Mouse (Mus musculus): ENCODE measurements around the gene Samsn1. TPM values are rescaled to one million over a fixed set of nuclear protein-coding genes. Genes with fewer than 3 reads are reported as not detected.
A peak's percentile ranks its signal among the peaks of the same experiment; 100 is the strongest.

The Samsn1 gene
- polyA plus RNA-seq, 1 experiment from 2014 or later, result 2.2 TPM

- H3K4me3 ChIP-seq, result no peak overlapping the region
- no peaks in the 10 kb centered on the region for H3K36me3 ChIP-seq
- no peaks in the 10 kb centered on the region for H3K4me1 ChIP-seq
- 74% methylated on average over 6 of the region's 6 CpGs for WGBS
- no peak overlapping the region for H3K4me2 ChIP-seq
- no peaks in the 10 kb centered on the region for H3K27me3 ChIP-seq
- no peak overlapping the region for H3K9ac ChIP-seq
- ATAC-seq (ENCODE audit: insufficient number of reproducible peaks, insufficient read depth, low FRiP score, low TSS enrichment, low read depth), result no peak
- no peak overlapping the region for H3K27ac ChIP-seq
- H3K9me3 ChIP-seq, result no peaks in the 10 kb centered on the region
Measured at GRCm38 (mm10) chr16:75865505-75865904, 156.6 kb downstream of the Samsn1 start.

- Histone ChIP-seq H3K27ac (no peak overlapping the region), H3K9me3 (no peaks in the 10 kb centered on the region), H3K4me1 (no peaks in the 10 kb centered on the region), H3K36me3 (no peaks in the 10 kb centered on the region), H3K9ac (no peak overlapping the region), H3K4me3 (no peak overlapping the region), H3K27me3 (no peaks in the 10 kb centered on the region), H3K4me2 (no peak overlapping the region)
- WGBS, result 70% methylated on average over 2 of the region's 2 CpGs
- ATAC-seq (ENCODE audit: insufficient number of reproducible peaks, insufficient read depth, low FRiP score, low TSS enrichment, low read depth), result no peak
Measured at GRCm38 (mm10) chr16:75864673-75865072, 157.4 kb downstream of the Samsn1 start.

- H3K27ac ChIP-seq, result no peak overlapping the region
- WGBS, result 83% methylated on average over 2 of the region's 2 CpGs
- no peak overlapping the region for H3K9ac ChIP-seq
- no peaks in the 10 kb centered on the region for H3K4me1 ChIP-seq
- no peak for ATAC-seq (ENCODE audit: insufficient number of reproducible peaks, insufficient read depth, low FRiP score, low TSS enrichment, low read depth)
- H3K36me3 ChIP-seq, result no peaks in the 10 kb centered on the region
- H3K9me3 ChIP-seq, result no peaks in the 10 kb centered on the region
- no peak overlapping the region for H3K4me2 ChIP-seq
- no peaks in the 10 kb centered on the region for H3K27me3 ChIP-seq
- H3K4me3 ChIP-seq, result no peak overlapping the region
Measured at GRCm38 (mm10) chr16:75856343-75856742, 165.7 kb downstream of the Samsn1 start.

DNA sequence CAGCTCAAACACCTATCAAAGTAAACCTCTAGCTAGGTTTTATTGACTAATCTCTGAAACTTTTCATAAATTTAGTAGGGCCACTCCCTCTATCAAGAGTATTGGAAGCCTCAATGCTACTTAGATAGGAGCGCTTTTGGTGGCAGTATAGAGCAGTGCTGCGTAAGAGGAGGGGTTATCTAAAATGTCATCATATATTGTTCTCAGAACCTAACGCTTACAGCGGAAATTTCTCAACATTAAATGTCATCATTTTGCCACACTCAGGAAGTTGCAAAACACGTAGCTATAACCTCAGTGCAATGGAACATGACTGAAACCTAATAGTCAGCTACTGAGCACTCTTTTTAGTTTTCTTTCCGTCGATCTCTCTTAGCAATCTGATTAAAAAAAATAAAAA lies 166.7 kb downstream of the Samsn1 start:
- Histone ChIP-seq H3K36me3 (no peaks in the 10 kb centered on the region), H3K4me3 (no peak overlapping the region), H3K4me1 (no peaks in the 10 kb centered on the region), H3K27ac (no peak overlapping the region), H3K27me3 (no peaks in the 10 kb centered on the region), H3K9me3 (no peaks in the 10 kb centered on the region), H3K9ac (no peak overlapping the region), H3K4me2 (no peak overlapping the region)
- 78% methylated on average over 7 of the region's 7 CpGs for WGBS
- no peak for ATAC-seq (ENCODE audit: insufficient number of reproducible peaks, insufficient read depth, low FRiP score, low TSS enrichment, low read depth)

- Histone ChIP-seq H3K27ac (no peak overlapping the region), H3K36me3 (no peaks in the 10 kb centered on the region), H3K4me2 (no peak overlapping the region), H3K9ac (no peak overlapping the region), H3K4me3 (no peak overlapping the region), H3K4me1 (peaks cover 11% of the 10 kb centered on the region; the same call in 1 of the 2 replicates), H3K9me3 (no peaks in the 10 kb centered on the region), H3K27me3 (no peaks in the 10 kb centered on the region)
- 58% methylated on average over 9 of the region's 9 CpGs for WGBS
- no peak for ATAC-seq (ENCODE audit: insufficient number of reproducible peaks, insufficient read depth, low FRiP score, low TSS enrichment, low read depth)
Measured at GRCm38 (mm10) chr16:75853556-75854271, 168.4 kb downstream of the Samsn1 start.

DNA sequence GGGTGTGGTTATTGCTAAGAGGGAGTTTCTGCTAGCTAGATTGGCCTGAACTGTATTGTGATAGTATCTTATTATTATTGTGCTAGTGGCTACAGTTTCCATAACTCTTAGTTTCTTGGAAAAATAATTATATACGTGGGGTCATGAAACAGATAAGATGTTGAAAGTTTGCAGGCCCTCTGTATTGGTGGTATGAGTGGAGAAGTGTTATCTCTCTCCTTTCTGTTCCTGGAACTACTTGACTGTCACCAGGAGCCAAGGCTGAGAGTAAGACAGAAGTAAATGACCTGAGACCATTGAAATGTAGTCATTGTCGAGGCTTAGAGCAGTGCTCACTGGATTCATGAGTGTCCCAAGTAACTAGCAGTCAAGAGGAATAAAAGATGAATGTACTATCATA lies 169.6 kb downstream of the Samsn1 start:
- H3K9me3 ChIP-seq, result no peaks in the 10 kb centered on the region
- WGBS, result 77% methylated on average over 2 of the region's 2 CpGs
- no peak for ATAC-seq (ENCODE audit: insufficient number of reproducible peaks, insufficient read depth, low FRiP score, low TSS enrichment, low read depth)
- H3K27ac ChIP-seq, result no peak overlapping the region
- H3K27me3 ChIP-seq, result no peaks in the 10 kb centered on the region
- H3K4me2 ChIP-seq, result no peak overlapping the region
- no peak overlapping the region for H3K4me3 ChIP-seq
- H3K36me3 ChIP-seq, result no peaks in the 10 kb centered on the region
- peaks cover 11% of the 10 kb centered on the region; the same call in 1 of the 2 replicates for H3K4me1 ChIP-seq
- H3K9ac ChIP-seq, result no peak overlapping the region

- Histone ChIP-seq H3K27ac (no peak overlapping the region), H3K4me2 (no peak overlapping the region), H3K4me3 (no peak overlapping the region), H3K9ac (no peak overlapping the region), H3K4me1 (peaks cover 11% of the 10 kb centered on the region; the same call in 1 of the 2 replicates), H3K27me3 (no peaks in the 10 kb centered on the region), H3K9me3 (no peaks in the 10 kb centered on the region), H3K36me3 (no peaks in the 10 kb centered on the region)
- ATAC-seq (ENCODE audit: insufficient number of reproducible peaks, insufficient read depth, low FRiP score, low TSS enrichment, low read depth), result no peak
- WGBS, result 83% methylated on average over 6 of the region's 6 CpGs
Measured at GRCm38 (mm10) chr16:75849039-75849438, 173.0 kb downstream of the Samsn1 start.

- Histone ChIP-seq H3K4me1 (peaks cover 5% of the 10 kb centered on the region), H3K4me3 (no peak overlapping the region), H3K27ac (no peak overlapping the region), H3K4me2 (0 out of 2 replicates have a peak overlapping the region, but pooled peaks have one; percentile 18), H3K27me3 (no peaks in the 10 kb centered on the region), H3K36me3 (no peaks in the 10 kb centered on the region), H3K9ac (no peak overlapping the region), H3K9me3 (no peaks in the 10 kb centered on the region)
- WGBS, result 32% methylated on average over 7 of the region's 7 CpGs
- no peak for ATAC-seq (ENCODE audit: insufficient number of reproducible peaks, insufficient read depth, low FRiP score, low TSS enrichment, low read depth)
Measured at GRCm38 (mm10) chr16:75843653-75844062, 178.4 kb downstream of the Samsn1 start.

DNA sequence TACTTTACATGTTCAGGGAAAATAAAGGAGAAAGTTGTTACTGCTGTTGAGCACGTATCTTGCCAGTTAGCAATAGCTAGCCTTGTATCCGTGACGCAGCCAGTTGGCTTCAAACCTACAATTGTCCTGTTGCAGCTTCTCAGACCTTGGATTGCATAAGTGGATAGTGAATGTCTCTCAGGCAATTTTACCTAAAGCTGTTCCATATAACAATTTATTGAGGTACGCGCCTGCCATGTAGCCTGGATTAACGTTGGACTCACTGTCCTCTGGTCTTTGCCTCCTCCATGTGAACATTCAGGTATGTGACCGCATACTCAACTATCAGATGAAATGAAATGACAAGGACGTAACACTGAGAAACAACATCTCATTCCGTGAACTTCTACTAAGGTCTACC lies 179.1 kb downstream of the Samsn1 start:
- H3K4me1 ChIP-seq, result peaks cover 5% of the 10 kb centered on the region
- no peak overlapping the region for H3K27ac ChIP-seq
- 92% methylated on average over 9 of the region's 9 CpGs for WGBS
- no peak overlapping the region for H3K4me3 ChIP-seq
- no peak overlapping the region for H3K9ac ChIP-seq
- H3K4me2 ChIP-seq, result no peak overlapping the region
- no peaks in the 10 kb centered on the region for H3K9me3 ChIP-seq
- no peaks in the 10 kb centered on the region for H3K27me3 ChIP-seq
- no peak for ATAC-seq (ENCODE audit: insufficient number of reproducible peaks, insufficient read depth, low FRiP score, low TSS enrichment, low read depth)
- H3K36me3 ChIP-seq, result no peaks in the 10 kb centered on the region

DNA sequence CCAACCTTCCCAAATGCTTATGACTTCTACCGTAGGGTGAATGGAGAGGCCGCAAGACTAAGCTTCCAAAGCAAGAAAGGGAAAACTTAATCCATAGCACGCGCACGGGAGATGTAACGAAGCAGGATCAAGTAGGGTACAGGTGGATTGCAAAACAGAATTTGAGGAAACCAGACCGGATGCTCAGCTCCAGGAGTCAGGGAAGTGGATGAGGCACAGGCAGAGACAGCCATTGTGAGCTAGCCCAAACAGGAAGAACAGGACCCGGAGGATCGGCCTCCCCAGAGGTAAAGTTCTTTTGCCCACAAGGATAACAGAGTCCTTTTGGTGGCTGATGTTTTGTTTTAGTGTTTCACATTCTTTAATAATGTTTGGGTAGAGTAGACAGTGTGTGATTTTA lies 179.5 kb downstream of the Samsn1 start:
- no peaks in the 10 kb centered on the region for H3K36me3 ChIP-seq
- peaks cover 5% of the 10 kb centered on the region for H3K4me1 ChIP-seq
- ATAC-seq (ENCODE audit: insufficient number of reproducible peaks, insufficient read depth, low FRiP score, low TSS enrichment, low read depth), result no peak
- no peak overlapping the region for H3K27ac ChIP-seq
- no peak overlapping the region for H3K4me3 ChIP-seq
- no peak overlapping the region for H3K9ac ChIP-seq
- WGBS, result 89% methylated on average over 9 of the region's 9 CpGs
- no peak overlapping the region for H3K4me2 ChIP-seq
- H3K9me3 ChIP-seq, result no peaks in the 10 kb centered on the region
- H3K27me3 ChIP-seq, result no peaks in the 10 kb centered on the region

- Histone ChIP-seq H3K27me3 (no peaks in the 10 kb centered on the region), H3K4me2 (no peak overlapping the region), H3K9ac (no peak overlapping the region), H3K9me3 (no peaks in the 10 kb centered on the region), H3K36me3 (no peaks in the 10 kb centered on the region), H3K4me1 (no peaks in the 10 kb centered on the region), H3K4me3 (no peak overlapping the region), H3K27ac (no peak overlapping the region)
- 92% methylated on average over 5 of the region's 5 CpGs for WGBS
- ATAC-seq (ENCODE audit: insufficient number of reproducible peaks, insufficient read depth, low FRiP score, low TSS enrichment, low read depth), result no peak
Measured at GRCm38 (mm10) chr16:75837728-75838451, 184.2 kb downstream of the Samsn1 start.

DNA sequence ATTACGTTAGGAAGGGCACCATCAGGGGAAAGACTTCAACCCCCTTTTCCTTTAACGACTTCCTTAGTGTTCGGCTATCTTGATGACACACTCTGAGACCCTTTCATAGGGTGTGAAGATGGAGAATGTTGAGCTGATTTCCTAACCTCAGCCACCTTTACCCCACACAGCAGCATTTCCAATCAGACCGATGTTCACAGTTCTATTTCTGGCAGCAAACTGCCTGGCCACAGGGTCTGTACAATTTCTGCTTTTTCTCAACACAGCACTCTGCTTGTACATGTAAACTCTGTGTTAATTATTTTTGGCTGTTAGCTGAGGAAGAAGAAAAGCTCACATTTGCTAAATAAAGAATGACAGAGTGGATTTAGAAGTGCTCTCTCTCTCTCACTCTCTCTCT lies 190.7 kb downstream of the Samsn1 start:
- no peak overlapping the region for H3K4me2 ChIP-seq
- no peaks in the 10 kb centered on the region for H3K9me3 ChIP-seq
- no peaks in the 10 kb centered on the region for H3K4me1 ChIP-seq
- H3K4me3 ChIP-seq, result no peak overlapping the region
- H3K27ac ChIP-seq, result no peak overlapping the region
- no peak overlapping the region for H3K9ac ChIP-seq
- no peaks in the 10 kb centered on the region for H3K36me3 ChIP-seq
- 79% methylated on average over 4 of the region's 4 CpGs for WGBS
- no peak for ATAC-seq (ENCODE audit: insufficient number of reproducible peaks, insufficient read depth, low FRiP score, low TSS enrichment, low read depth)
- H3K27me3 ChIP-seq, result no peaks in the 10 kb centered on the region
